Mouse (Mus musculus) urinary bladder, postnatal 25 days (tissue): ENCODE measurements around the gene Otulinl.

ENCODE experiments used
- DNase-seq: peaks from one replicate; pipeline ENCODE4 v3.0.0; 2022; ENCODE audit warnings: low spot score

Otulinl gene

DNA sequence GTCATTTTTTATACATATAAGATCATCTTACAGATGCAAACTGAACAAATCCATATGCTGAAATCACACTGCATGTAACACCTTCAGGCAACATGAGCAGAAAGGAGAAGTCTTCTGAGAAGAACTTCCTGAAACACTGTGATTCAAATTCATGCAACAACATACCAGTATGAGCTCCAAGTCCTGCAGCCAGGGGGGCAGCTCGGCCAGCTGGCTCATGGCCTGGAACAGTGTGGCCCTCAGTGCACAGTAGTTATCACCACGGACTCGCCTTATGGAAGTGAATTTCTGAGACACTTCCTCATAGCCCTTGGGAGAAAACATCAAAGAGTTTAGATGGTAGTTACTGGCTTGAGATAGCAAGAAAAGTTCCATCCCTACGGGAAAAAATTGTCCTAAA lies 65.2 kb downstream of the Otulinl start:
- no peak for DNase-seq

DNA sequence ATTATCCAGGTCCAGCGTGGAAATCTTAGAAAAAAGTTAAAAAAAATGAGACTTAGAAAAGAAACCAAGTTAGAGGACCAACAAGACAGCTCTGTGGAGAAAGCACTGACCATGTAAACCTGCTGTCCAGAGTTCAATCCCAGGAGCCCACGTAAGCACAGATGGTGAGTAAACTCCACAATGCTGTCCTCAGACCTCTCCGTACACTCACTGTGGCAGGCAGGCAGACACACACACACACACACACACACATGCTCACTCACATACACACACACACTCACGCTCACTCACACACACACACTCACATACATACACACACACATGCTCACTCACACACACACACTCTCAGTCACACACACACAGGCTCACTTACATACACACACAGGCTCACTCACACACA lies 68.1 kb downstream of the Otulinl start:
- DNase-seq: no peak

DNA sequence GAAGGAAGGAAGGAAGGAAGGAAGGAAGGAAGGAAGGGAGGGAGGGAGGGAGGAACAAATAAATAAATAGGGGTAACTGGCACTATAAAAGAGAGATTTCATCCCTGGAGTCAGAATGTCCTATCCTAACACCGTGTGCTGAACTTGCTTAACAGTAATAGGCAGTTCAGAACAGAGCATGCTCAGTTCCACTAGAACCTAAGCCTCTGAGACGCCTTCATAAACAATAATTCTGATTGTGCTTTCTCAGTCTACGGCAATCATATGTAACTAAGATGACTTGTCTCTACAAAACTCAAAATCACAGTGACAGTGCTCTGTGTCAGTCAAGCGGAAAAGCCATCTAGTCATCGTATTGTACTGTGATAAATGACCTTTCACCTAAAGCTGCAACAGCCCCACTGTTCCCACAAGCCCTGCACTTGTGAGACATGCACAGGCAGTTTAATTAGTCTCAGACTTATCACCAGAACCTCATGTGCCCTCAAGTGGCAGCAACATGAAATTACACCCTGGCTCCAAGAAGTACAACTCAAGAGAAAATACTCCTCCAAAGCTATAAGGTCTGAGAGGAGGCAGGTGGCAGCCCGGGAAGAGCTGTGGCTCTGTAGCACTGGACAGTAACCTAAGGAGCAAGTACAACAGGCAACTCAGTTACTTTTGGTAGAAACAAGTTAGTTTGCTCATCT lies 68.7 kb downstream of the Otulinl start:
- DNase-seq: peak; percentile 36

DNA sequence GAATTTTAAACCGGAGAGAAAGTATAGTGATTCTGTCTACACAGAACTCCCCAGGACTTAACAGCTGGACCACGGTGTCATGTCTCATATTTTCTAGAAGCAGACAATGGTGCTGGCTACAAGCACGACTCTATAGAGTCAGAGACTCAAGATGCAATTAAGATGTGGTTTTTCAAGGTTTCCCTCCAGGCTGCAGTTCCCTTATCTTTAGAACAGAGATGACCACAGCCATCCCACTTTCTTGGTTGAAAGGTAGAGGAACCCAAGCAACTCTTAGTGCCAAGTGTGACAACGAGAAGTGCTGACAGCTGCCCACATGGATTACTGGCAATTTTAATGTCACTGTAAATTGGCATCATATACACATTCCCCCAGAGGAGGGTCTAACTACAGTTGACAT lies 71.8 kb downstream of the Otulinl start:
- no peak for DNase-seq

DNA sequence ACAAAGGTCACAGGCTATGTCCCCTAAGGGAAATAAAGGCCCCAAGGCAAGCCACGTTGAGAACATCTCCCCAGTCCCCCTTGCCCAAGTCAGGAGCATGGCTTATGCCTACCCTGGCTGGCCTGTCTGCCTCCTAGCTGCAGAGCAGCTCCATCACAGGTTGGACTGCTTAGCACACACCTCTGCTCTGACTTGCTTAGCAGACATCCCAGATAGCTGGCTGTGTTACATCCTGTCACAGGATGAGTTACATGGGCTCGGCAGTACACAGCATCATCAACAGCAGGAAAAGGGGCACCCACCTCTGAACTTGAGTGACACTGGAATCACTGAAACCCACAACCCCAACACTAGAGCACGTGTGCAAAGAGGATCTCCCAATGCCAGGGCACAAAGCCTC lies 76.1 kb downstream of the Otulinl start:
- DNase-seq: no peak
